Mouse (Mus musculus): ENCODE measurements around the gene Rnps1.
"Not testable (repeated sequence)": the region's sequence is repeated elsewhere in the genome, so short reads cannot be mapped to it uniquely, and the experiment has no call there.

Gene Rnps1

GRCm38 (mm10) chr17:24429201-24429983, 15.0 kb downstream of the Rnps1 start:
- no peak for DNase-seq

GRCm38 (mm10) chr17:24437016-24437415, 22.7 kb downstream of the Rnps1 start:
- DNase-seq: peak; percentile 39

GRCm38 (mm10) chr17:24440377-24440776, 26.0 kb downstream of the Rnps1 start:
- DNase-seq: no peak

GRCm38 (mm10) chr17:24441148-24441547, 26.8 kb downstream of the Rnps1 start:
- no peak for DNase-seq

- DNase-seq: no peak
These were observed 27.7 kb downstream of the Rnps1 start for GRCm38 (mm10) chr17:24442107-24442506.

- DNase-seq: no peak
These were observed 28.3 kb downstream of the Rnps1 start, which contains the start of gene Dnase1l2 for GRCm38 (mm10) chr17:24442632-24443155. TSS of gene Dnase1l2 (minus strand) at chr17:24443105.

- DNase-seq: no peak
These were observed 29.0 kb downstream of the Rnps1 start for GRCm38 (mm10) chr17:24443409-24443808.

GRCm38 (mm10) chr17:24446590-24446989, 32.2 kb downstream of the Rnps1 start:
- no peak for DNase-seq

- no peak for DNase-seq
These were observed 35.1 kb downstream of the Rnps1 start for GRCm38 (mm10) chr17:24449507-24449906.

GRCm38 (mm10) chr17:24451220-24451619, 36.9 kb downstream of the Rnps1 start:
- no peak for DNase-seq

- DNase-seq: no peak
These were observed 39.0 kb downstream of the Rnps1 start for GRCm38 (mm10) chr17:24453372-24453771.

GRCm38 (mm10) chr17:24454218-24454755, 39.9 kb downstream of the Rnps1 start:
- peak; percentile 20 for DNase-seq

- DNase-seq: peak; percentile 100
These were observed 40.6 kb downstream of the Rnps1 start for GRCm38 (mm10) chr17:24454756-24455522.

- not testable (repeated sequence) for DNase-seq
These were observed 41.3 kb downstream of the Rnps1 start for GRCm38 (mm10) chr17:24455523-24456206.

GRCm38 (mm10) chr17:24461580-24461979, 47.2 kb downstream of the Rnps1 start:
- DNase-seq: peak; percentile 43

GRCm38 (mm10) chr17:24462932-24463331, 48.6 kb downstream of the Rnps1 start:
- no peak for DNase-seq

- no peak for DNase-seq
These were observed 49.2 kb downstream of the Rnps1 start for GRCm38 (mm10) chr17:24463374-24464133.

GRCm38 (mm10) chr17:24468636-24469246, 54.4 kb downstream of the Rnps1 start:
- no peak for DNase-seq

- DNase-seq: no peak
These were observed 55.1 kb downstream of the Rnps1 start for GRCm38 (mm10) chr17:24469336-24469909.

GRCm38 (mm10) chr17:24469910-24470602, 55.7 kb downstream of the Rnps1 start, which contains the start of the genes E4f1 and Pgp:
TSS of gene E4f1 (minus strand) at chr17:24470313.
TSS of gene Pgp (plus strand) at chr17:24470392.
- peak; percentile 97 for DNase-seq

Data from thymus, postnatal 25 days (tissue).